Mouse (Mus musculus) lung, postnatal 0 days (tissue): Measurements from ENCODE around the gene Sigirr.

Source experiments
- CTCF ChIP-seq: IDR thresholded peaks from 2 replicates; pipeline ENCODE4 v1.5.1; 2016; ENCODE audit warnings: antibody characterized with exemption, mild to moderate bottlenecking
- EP300 ChIP-seq: IDR thresholded peaks from 2 replicates; pipeline ENCODE4 v1.6.1; 2016; ENCODE audit warnings: antibody characterized with exemption, mild to moderate bottlenecking, control low read depth

GRCm38 (mm10) chr7:141073782-141074181 is 26.6 kb downstream of the Sigirr start:
- TF ChIP-seq CTCF (no peak), EP300 (no peak)
